Mouse (Mus musculus): ENCODE measurements at regions not wholly inside any gene's neighbourhood (a gene's known extent, or its start where the extent isn't known, plus 50 kb on each side); places are given as distances from the start of the nearest gene placed in this dataset.

DNA sequence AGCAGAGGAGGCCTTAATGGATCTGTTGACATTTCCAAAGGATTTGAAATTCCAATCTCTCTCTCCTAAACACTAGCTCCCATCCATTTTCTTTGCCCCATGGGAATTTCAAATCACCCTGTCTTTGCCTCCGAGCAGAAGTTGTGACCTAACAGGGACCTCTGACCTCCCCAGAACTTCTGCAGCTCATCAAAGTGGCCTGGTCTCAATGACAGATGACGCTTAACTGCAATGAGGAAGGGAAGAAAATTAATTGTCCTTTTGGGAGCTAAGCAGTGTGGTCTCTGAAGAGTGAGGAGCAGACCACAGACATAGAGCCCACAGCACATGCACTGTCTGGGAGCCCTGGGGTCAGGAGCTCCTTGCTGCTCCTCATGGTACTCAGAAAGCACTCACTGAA, 155.3 kb downstream of the Tox3 start:
- Histone ChIP-seq H3K4me3 (replicated peaks) (no peak overlapping the region), H3K27me3 (ENCODE audit: control insufficient read depth) (no peaks in the 10 kb centered on the region), H3K4me1 (ENCODE audit: control insufficient read depth) (no peaks in the 10 kb centered on the region), H3K9me3 (ENCODE audit: control insufficient read depth, low read length) (peaks cover 10% of the 10 kb centered on the region), H3K36me3 (ENCODE audit: control insufficient read depth) (no peaks in the 10 kb centered on the region)
- no peak for TF ChIP-seq TAL1 (IDR thresholded peaks at IDR 0.05; ENCODE audit: low read length)
- TF ChIP-seq GATA1 (IDR thresholded peaks at IDR 0.05; ENCODE audit: low read length) = no peak

- H3K9me3 ChIP-seq (ENCODE audit: control insufficient read depth, low read length) = peaks cover 23% of the 10 kb centered on the region
- TF ChIP-seq GATA1 (IDR thresholded peaks at IDR 0.05; ENCODE audit: low read length) = no peak
- TF ChIP-seq TAL1 (IDR thresholded peaks at IDR 0.05; ENCODE audit: low read length) = no peak
These were observed 165.3 kb downstream of the Tox3 start for GRCm38 (mm10) chr8:90182807-90183206.

GRCm38 (mm10) chr8:90176771-90177170, 171.4 kb downstream of the Tox3 start:
- TF ChIP-seq GATA1 (IDR thresholded peaks at IDR 0.05; ENCODE audit: low read length) (no peak), TAL1 (IDR thresholded peaks at IDR 0.05; ENCODE audit: low read length) (no peak)
- Histone ChIP-seq H3K4me3 (replicated peaks) (no peak overlapping the region), H3K4me1 (ENCODE audit: control insufficient read depth) (no peaks in the 10 kb centered on the region), H3K36me3 (ENCODE audit: control insufficient read depth) (no peaks in the 10 kb centered on the region), H3K9me3 (ENCODE audit: control insufficient read depth, low read length) (peaks cover 30% of the 10 kb centered on the region), H3K27me3 (ENCODE audit: control insufficient read depth) (no peaks in the 10 kb centered on the region)

More at GRCm38 (mm10) chr8:90182807-90183206, 165.3 kb downstream of the Tox3 start:
- H3K4me1 ChIP-seq (ENCODE audit: control insufficient read depth) = no peaks in the 10 kb centered on the region
- no peaks in the 10 kb centered on the region for H3K27me3 ChIP-seq (ENCODE audit: control insufficient read depth)
- H3K36me3 ChIP-seq (ENCODE audit: control insufficient read depth) = no peaks in the 10 kb centered on the region
- no peak overlapping the region for H3K4me3 ChIP-seq (replicated peaks)

DNA sequence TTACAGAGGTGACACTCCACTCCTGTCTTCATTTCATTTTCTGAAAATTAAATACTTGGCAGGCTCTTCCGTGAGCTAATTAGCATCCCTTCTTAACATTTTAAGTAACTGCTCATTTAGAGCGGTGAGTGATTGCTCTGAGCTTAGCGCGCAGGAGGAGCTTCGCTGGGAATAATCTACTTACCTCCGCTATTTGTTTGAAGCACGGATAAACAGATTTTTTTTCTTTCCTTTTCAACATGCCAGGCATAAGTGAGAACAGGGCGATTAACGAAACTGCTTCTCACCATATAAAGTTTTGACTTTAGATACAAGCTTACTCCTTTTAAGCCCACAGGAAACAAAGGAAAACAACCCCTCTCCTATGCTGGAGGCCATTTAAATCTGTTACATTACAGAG, 171.8 kb downstream of the Tox3 start:
- Histone ChIP-seq H3K27me3 (ENCODE audit: control insufficient read depth) (no peaks in the 10 kb centered on the region), H3K9me3 (ENCODE audit: control insufficient read depth, low read length) (peaks cover 26% of the 10 kb centered on the region), H3K36me3 (ENCODE audit: control insufficient read depth) (no peaks in the 10 kb centered on the region), H3K4me3 (replicated peaks) (no peak overlapping the region), H3K4me1 (ENCODE audit: control insufficient read depth) (no peaks in the 10 kb centered on the region)
- no peak for TF ChIP-seq GATA1 (IDR thresholded peaks at IDR 0.05; ENCODE audit: low read length)
- TF ChIP-seq TAL1 (IDR thresholded peaks at IDR 0.05; ENCODE audit: low read length) = no peak

DNA sequence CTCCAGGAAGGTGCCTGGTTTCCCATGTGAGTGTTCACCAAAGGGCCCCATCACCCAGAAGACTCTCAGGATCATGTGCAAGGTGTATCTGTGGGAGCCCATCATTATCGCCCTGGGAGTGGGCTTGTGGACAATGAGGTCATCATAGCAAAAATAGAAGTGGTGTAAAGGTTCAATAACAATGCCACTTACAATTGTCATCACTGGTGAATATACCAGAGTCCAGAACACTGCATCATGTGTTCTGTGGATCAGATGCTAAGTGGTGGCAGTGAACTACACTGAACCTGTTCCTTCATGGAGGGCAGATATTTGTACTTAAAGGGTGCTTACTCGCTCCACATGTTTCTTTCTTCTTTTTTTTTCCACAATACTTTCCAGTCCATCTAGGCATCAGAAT, 181.5 kb downstream of the Tox3 start:
- H3K4me1 ChIP-seq (ENCODE audit: control insufficient read depth) = no peaks in the 10 kb centered on the region
- no peaks in the 10 kb centered on the region for H3K9me3 ChIP-seq (ENCODE audit: control insufficient read depth, low read length)
- no peaks in the 10 kb centered on the region for H3K27me3 ChIP-seq (ENCODE audit: control insufficient read depth)
- no peaks in the 10 kb centered on the region for H3K36me3 ChIP-seq (ENCODE audit: control insufficient read depth)
- TF ChIP-seq GATA1 (IDR thresholded peaks at IDR 0.05; ENCODE audit: low read length) (no peak), TAL1 (IDR thresholded peaks at IDR 0.05; ENCODE audit: low read length) (no peak)
- H3K4me3 ChIP-seq (replicated peaks) = no peak overlapping the region

GRCm38 (mm10) chr8:90151477-90151876, 196.7 kb downstream of the Tox3 start:
- H3K9me3 ChIP-seq (ENCODE audit: control insufficient read depth, low read length) = peaks cover 4% of the 10 kb centered on the region; the same call in 1 of the 2 replicates
- no peaks in the 10 kb centered on the region for H3K36me3 ChIP-seq (ENCODE audit: control insufficient read depth)
- no peaks in the 10 kb centered on the region for H3K27me3 ChIP-seq (ENCODE audit: control insufficient read depth)
- TF ChIP-seq GATA1 (IDR thresholded peaks at IDR 0.05; ENCODE audit: low read length) (no peak), TAL1 (IDR thresholded peaks at IDR 0.05; ENCODE audit: low read length) (no peak)
- no peaks in the 10 kb centered on the region for H3K4me1 ChIP-seq (ENCODE audit: control insufficient read depth)
- H3K4me3 ChIP-seq (replicated peaks) = no peak overlapping the region

DNA sequence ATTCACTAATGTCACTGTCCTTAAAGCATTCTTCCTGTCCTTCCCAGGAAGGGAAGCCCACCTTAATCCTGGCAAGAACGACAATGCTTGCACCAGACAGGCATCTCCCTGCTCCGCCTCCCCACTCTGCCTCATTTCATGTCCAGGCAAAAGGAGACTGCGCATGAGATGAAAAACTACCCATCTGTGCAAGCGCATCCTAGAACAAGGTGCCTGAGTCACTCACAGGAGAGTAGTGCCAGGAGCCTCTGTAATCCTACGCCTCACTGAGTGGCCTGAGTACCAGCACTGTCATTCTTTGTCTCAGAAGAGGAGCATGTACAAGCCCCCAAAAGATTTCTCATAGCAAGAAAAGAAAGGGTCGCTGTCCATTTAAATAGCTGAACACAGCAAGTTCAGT, 198.2 kb downstream of the Tox3 start:
- H3K4me3 ChIP-seq (replicated peaks) = no peak overlapping the region
- H3K36me3 ChIP-seq (ENCODE audit: control insufficient read depth) = no peaks in the 10 kb centered on the region
- H3K27me3 ChIP-seq (ENCODE audit: control insufficient read depth) = no peaks in the 10 kb centered on the region
- H3K9me3 ChIP-seq (ENCODE audit: control insufficient read depth, low read length) = peaks cover 4% of the 10 kb centered on the region; the same call in 1 of the 2 replicates
- H3K4me1 ChIP-seq (ENCODE audit: control insufficient read depth) = no peaks in the 10 kb centered on the region
- TF ChIP-seq GATA1 (IDR thresholded peaks at IDR 0.05; ENCODE audit: low read length) (no peak), TAL1 (IDR thresholded peaks at IDR 0.05; ENCODE audit: low read length) (no peak)

GRCm38 (mm10) chr8:90134626-90135025, 213.5 kb downstream of the Tox3 start:
- H3K36me3 ChIP-seq (ENCODE audit: control insufficient read depth) = no peaks in the 10 kb centered on the region
- H3K27me3 ChIP-seq (ENCODE audit: control insufficient read depth) = no peaks in the 10 kb centered on the region
- H3K4me3 ChIP-seq (replicated peaks) = no peak overlapping the region
- no peak for TF ChIP-seq GATA1 (IDR thresholded peaks at IDR 0.05; ENCODE audit: low read length)
- no peaks in the 10 kb centered on the region for H3K4me1 ChIP-seq (ENCODE audit: control insufficient read depth)
- H3K9me3 ChIP-seq (ENCODE audit: control insufficient read depth, low read length) = no peaks in the 10 kb centered on the region; the same call in 1 of the 2 replicates

GRCm38 (mm10) chr8:90130704-90131267, 217.4 kb downstream of the Tox3 start:
- Histone ChIP-seq H3K27me3 (ENCODE audit: control insufficient read depth) (no peaks in the 10 kb centered on the region), H3K9me3 (ENCODE audit: control insufficient read depth, low read length) (no peaks in the 10 kb centered on the region; the same call in 1 of the 2 replicates), H3K4me3 (replicated peaks) (no peak overlapping the region), H3K36me3 (ENCODE audit: control insufficient read depth) (no peaks in the 10 kb centered on the region), H3K4me1 (ENCODE audit: control insufficient read depth) (no peaks in the 10 kb centered on the region)
- no peak for TF ChIP-seq GATA1 (IDR thresholded peaks at IDR 0.05; ENCODE audit: low read length)

DNA sequence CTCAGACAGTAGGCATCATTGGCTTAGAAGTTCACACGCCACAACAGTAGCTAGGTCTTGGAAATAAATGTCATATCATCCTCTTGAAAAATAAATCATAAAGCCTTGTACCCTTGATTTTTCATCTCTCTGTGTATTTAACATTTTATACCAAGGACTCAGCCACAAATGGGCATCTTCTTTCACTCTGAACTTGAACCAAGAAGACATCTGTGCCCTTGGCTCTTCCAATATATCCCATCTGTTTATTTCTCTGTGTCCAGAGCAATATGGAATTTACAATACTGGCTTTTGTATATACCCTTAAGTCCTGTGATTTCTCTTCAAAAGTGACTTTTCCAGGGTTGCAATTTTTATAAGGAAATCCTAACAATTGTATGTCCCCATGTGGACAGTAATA, 222.7 kb downstream of the Tox3 start:
- H3K36me3 ChIP-seq (ENCODE audit: control insufficient read depth) = no peaks in the 10 kb centered on the region
- no peak overlapping the region for H3K4me3 ChIP-seq (replicated peaks)
- peaks cover 8% of the 10 kb centered on the region for H3K9me3 ChIP-seq (ENCODE audit: control insufficient read depth, low read length)
- TF ChIP-seq GATA1 (IDR thresholded peaks at IDR 0.05; ENCODE audit: low read length) = no peak
- no peak for TF ChIP-seq TAL1 (IDR thresholded peaks at IDR 0.05; ENCODE audit: low read length)
- H3K27me3 ChIP-seq (ENCODE audit: control insufficient read depth) = no peaks in the 10 kb centered on the region
- no peaks in the 10 kb centered on the region for H3K4me1 ChIP-seq (ENCODE audit: control insufficient read depth)

Measured in erythroblast, embryonic 14.5 days (primary cell).